Mouse (Mus musculus): ENCODE measurements around the gene Olfr1442. TPM values are rescaled to one million over a fixed set of nuclear protein-coding genes. Genes with fewer than 3 reads are reported as not detected.

Olfr1442 gene
- total RNA-seq, 2 experiments from 2014 or later = not detected

Other genes with a start within 250 kb of the Olfr1442 start
- not detected for gene Pfpl, start 242.5 kb upstream of the Olfr1442 start, total RNA-seq (2021)
- 1 to 10 TPM; 9.7 TPM for gene Mpeg1, start 209.7 kb upstream of the Olfr1442 start, total RNA-seq (2021)
- 10 to 100 TPM; 34.3 to 36.9 TPM for gene Dtx4, start 169.0 kb upstream of the Olfr1442 start, total RNA-seq (2021)
- gene Fam111a, start 124.7 kb upstream of the Olfr1442 start, total RNA-seq (2021) = 1 to 10 TPM; 1.5 to 2.0 TPM
- not detected for gene Gm4952, start 70.5 kb upstream of the Olfr1442 start, total RNA-seq (2021)
- not detected for gene Glyat, start 37.1 kb upstream of the Olfr1442 start, total RNA-seq (2021)
- gene Olfr1443, start 7.7 kb downstream of the Olfr1442 start, total RNA-seq (2021) = not detected
- not detected for gene Keg1, start 25.3 kb downstream of the Olfr1442 start, total RNA-seq (2021)
- 1 to 10 TPM; 2.9 to 3.1 TPM for gene Cntf, start 95.2 kb downstream of the Olfr1442 start, total RNA-seq (2021)
- gene Zfp91, start 125.7 kb downstream of the Olfr1442 start, total RNA-seq (2021) = 10 to 100 TPM; 88.4 to 89.6 TPM
- 1 to 10 TPM; 1.2 to 1.8 TPM for gene Lpxn, start 125.8 kb downstream of the Olfr1442 start, total RNA-seq (2021)
- not detected for gene Gm5244, start 176.2 kb downstream of the Olfr1442 start, total RNA-seq (2021)
- gene Olfr1444, start 186.8 kb downstream of the Olfr1442 start, total RNA-seq (2021) = not detected
- not detected for gene Olfr1445, start 213.4 kb downstream of the Olfr1442 start, total RNA-seq (2021)
- not detected for gene Olfr1446, start 223.1 kb downstream of the Olfr1442 start, total RNA-seq (2021)
- gene Olfr1447, start 233.3 kb downstream of the Olfr1442 start, total RNA-seq (2021) = not detected

All from left cerebral cortex, adult 18-20 months (tissue).